Mouse (Mus musculus) heart, adult 2 months (tissue): ENCODE measurements at regions not wholly inside any gene's neighbourhood (a gene's known extent, or its start where the extent isn't known, plus 50 kb on each side); places are given as distances from the start of the nearest gene placed in this dataset.

ENCODE experiments used
- CTCF ChIP-seq: fragments of 200-600 bp; IDR thresholded peaks from 2 replicates; pipeline ENCODE4 v1.8.1; 2022; ENCODE audit warnings: antibody characterized with exemption, mild to moderate bottlenecking, moderate library complexity
- EP300 ChIP-seq: fragments of 200-500 bp; IDR thresholded peaks from 2 replicates; pipeline ENCODE4 v1.6.1; 2011; ENCODE audit warnings: low read depth, low read length, control low read depth; ENCODE audit not compliant: insufficient read depth
- POLR2A ChIP-seq: fragments of 200-500 bp; IDR thresholded peaks from 2 replicates; pipeline ENCODE4 v1.6.1; 2011; ENCODE audit warnings: mild to moderate bottlenecking, low read depth, low read length, control low read depth; ENCODE audit not compliant: insufficient read depth

GRCm38 (mm10) chr11:6900769-6901481 lies 63.5 kb upstream of the Gm11983 start:
- TF ChIP-seq POLR2A = no peak
- no peak for TF ChIP-seq CTCF
- no peak for TF ChIP-seq EP300
